Mouse (Mus musculus): ENCODE results near the gene Cited1.

Cited1 gene

GRCm38 (mm10) chrX:102251937-102252860 is at the start of gene Cited1:
Cited1 (minus strand) TSS chrX:102252181.
- in situ Hi-C loops (cut with MboI, MseI), result no loop called here

DNA sequence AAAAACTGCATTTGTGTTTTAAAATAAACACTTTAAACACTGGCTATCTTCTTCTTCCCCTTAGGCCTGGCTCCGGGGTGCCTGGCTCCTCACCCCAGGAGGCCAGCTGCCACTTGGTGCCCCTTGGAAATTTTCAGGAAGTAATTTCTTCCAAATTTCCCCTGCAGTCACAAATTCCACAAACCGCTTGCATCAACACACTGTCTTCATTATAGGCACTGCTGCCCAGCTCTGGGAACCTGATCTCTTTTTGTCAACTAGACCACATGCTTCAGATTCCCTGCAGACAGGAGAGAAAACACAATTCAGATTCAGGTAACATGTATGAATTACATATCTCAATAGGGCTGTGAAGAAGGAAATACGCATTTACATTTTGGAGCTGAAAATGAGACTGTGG is 32.9 kb upstream of the Cited1 start:
- in situ Hi-C loops (cut with MboI, MseI), result no loop called here

- in situ Hi-C loops (cut with MboI, MseI), result no loop called here
Observed at GRCm38 (mm10) chrX:102262620-102263345, 10.8 kb upstream of the Cited1 start.

DNA sequence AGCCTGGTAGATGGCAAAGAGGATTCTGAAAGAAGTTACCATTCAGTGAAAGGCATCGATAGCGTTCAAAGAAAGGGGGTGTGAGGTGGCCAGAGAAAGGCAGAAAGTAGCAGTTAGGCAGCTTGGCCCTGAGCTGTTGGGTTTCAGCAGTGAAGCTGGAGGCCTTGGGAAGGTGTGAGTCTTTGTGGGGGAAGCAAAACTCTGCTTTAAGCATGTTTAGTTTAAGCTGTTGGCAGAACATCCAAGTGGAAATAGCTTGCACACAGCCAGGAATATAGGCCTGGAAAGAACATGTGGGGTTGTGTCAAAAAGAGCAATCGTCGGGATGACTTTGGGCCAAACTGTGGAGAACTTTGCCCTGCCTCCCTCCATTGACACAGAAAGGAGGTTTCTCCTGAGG is 7.8 kb upstream of the Cited1 start:
- in situ Hi-C loops (cut with MboI, MseI), result no loop called here

DNA sequence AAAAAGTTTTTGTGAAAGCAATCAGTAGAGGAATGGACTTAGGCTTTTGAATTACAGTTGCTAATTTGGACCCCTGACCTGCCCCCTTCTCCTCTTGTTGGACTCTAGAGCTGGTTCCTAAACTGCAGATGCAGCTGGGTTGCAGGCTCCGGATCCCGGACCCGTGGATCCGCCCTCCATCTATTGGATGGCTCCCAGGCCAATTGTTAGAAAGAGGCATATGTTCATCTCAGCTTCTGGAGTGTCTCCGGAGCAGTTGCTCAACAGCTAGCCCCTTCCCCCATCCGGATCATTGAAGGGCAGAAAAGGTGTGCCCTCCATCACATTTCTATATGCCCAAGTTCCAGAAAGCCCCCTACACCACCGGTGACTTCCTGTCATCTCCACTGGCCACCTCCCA is 1.9 kb upstream of the Cited1 start:
- in situ Hi-C loops (cut with MboI, MseI), result no loop called here

DNA sequence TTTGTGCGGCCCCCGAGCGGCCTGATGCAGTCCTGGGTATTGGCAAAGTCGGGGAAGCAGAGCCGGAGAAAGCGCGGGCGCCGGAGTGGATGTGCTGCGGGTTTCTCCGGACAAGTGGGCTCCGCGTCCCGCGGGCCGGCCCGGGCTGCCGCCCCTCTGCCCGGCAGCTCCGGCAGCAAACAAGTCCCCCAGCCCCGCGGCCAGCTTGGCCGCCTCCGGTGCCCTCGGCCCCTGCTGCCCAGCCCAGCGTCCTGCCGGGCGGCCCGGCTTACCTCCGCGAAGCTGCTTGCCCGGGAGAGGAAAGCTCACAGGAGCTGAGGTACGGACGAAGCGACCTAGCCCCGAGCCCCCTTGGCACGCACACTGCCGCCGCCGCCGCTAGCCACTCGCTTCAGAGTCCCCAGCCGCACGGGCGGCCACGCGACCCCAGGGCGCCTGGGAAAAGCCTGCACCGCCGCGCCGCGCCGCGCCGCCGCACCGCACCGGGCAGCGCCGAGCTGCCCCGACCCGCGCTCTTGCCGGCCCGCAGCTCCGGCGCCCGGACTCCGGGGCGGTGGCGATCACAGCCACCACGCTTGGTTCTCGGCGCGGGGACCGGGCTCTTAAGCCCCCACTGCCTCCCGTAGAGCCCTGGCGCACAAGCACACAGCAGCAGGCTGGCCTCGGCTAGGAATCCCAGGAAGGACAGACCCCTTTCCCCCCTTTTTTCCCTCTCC is 602 bp downstream of the Cited1 start:
- in situ Hi-C loops (cut with MboI, MseI), result no loop called here

DNA sequence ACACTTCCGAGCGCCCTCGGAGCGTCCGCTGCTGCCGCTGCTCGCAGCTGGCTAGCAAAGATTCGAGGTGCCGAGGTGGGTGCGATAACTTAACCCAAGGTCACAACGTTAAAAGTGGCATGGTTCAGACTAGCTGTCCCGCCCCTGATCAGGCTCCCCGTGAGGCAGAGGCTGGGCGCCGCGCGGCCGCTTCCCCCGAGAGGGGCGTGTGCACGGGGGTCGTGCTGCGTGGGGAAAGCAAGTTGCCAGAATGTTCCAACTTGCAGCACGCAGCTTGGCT is 1.1 kb downstream of the Cited1 start:
- in situ Hi-C loops (cut with MboI, MseI), result no loop called here

DNA sequence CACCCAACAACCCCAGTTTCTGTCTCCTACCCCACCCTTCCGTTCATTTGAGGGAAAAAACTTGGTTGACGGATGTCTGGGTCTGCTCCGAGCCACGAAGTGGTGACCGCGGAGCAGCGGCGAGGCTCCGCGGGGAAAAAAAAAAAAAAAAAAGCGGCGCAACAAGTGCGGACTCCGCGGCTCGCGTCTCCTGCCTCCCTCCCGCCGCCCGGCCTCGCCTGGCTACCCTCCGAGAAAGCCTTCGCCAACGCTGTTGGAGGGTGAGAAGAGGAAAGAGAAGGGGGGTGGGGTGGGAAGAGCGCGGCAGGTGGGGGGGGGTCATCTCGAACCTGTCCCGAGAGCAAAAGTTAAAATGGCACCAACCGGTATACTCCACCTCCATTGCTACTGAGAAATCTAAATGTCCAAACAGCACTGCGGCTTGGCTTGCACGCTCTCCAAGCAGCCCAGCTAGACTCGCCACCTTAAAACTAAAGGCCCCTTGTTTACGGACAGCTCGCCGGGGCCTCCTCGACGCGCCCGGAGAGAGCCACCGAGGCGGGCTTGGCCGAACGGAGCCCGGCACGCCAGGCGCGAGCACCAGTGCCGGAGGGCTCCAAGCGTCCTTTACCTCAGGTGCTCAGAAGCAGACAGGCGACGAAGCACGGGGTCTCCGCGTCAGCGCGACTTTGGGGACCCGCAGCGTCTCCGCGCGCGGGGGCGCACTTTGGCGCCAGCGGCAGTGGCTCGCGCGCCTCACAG is 1.7 kb downstream of the Cited1 start:
- in situ Hi-C loops (cut with MboI, MseI), result no loop called here

- in situ Hi-C loops (cut with MboI, MseI), result no loop called here
Observed at GRCm38 (mm10) chrX:102244334-102244733, 7.6 kb downstream of the Cited1 start.

- in situ Hi-C loops (cut with MboI, MseI), result loop anchor here (5.0 kb wide), 1 partner anchor 258 kb away; no protein-coding TSS in a partner anchor
Observed at GRCm38 (mm10) chrX:102219126-102219525, 32.9 kb downstream of the Cited1 start.

DNA sequence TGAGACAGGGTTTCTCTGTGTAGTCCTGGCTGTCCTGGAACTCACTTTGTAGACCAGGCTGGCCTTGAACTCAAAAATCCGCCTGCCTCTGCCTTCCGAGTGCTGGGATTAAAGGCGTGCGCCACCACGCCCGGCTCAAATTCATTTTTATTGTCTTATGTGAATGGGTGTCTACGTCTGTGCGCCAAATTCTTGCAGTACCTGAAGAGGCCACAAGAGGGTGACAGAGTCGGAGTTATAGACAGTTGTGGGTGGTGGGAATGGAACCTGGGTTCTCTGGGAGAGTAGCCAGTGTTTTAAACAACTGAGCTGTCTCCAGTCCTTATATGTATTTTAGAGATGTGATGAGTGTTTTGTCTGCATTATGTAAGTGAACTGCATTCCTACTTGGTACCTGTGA is 36.6 kb downstream of the Cited1 start:
- in situ Hi-C loops (cut with MboI, MseI), result loop anchor here (5.0 kb wide), 1 partner anchor 262 kb away; no protein-coding TSS in a partner anchor
